Mouse (Mus musculus): ENCODE measurements around the gene Enah.
A peak's percentile ranks its signal among the peaks of the same experiment; 100 is the strongest.

Gene Enah

DNA sequence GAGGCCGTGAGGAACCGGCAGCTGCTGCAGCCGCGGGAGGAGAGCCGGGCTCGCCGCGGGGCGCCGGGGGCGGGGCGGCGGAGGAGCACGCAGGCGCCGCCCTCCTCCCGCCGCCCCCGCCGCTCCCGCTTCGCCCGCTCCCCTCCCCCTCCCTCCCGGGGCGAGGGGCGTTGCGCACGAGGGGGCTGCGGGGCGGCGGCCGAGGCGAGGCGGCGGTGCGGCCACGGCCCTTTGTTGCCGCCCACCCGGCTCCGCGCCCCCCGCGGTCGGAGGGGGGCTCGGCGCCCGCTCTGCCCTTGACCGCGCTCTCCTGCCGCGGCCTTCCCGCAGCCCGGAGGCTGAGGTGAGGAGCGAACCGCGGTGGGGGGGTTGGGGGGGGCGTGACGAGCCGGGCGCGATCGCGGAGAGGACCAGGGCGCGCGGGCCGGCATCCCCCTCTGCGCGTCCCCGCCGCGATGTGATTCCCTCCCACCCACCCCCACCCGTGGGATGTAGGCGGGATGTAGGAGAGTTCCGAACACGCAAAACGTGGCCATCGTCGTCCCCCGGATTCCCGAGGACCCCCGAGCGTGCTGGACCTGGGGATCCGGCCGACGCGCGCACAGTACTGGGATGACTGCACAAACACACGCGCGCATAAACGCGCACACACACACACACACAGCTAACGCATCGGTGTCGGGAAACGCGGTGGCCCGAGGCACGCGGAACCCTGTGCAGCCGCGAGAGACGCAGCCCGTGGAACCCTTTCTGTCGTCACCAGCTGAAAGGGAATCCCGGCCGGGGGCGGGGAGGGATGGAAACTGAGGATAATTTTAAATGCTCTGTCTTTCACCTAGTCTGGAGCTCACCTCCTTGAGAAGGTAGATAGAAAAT, at the start of gene Enah:
Gene Enah (minus strand): TSS at position 65 of the 876 bp plus-strand sequence.
- DNase-seq = peak; percentile 66

DNA sequence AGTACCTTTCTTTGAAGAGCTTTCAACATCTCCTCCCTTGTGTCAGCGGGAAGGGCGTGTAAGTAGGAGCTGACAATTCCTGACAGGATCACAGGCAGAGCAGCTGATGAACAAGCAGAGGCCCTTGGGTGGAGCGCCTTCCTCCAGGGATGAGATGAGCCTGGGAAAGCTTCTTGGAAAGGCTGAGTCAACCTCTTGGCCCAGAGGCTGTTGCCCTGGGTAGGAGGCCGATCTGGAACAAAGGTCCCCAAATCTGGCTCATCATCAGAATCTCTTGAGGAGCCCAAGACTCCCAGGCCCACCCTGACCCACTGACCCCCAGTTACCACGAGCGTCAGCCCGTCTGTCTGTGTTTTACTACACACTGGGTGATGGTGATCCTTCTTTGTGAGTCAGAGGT, 48.3 kb upstream of the Enah start:
- no peak for DNase-seq

DNA sequence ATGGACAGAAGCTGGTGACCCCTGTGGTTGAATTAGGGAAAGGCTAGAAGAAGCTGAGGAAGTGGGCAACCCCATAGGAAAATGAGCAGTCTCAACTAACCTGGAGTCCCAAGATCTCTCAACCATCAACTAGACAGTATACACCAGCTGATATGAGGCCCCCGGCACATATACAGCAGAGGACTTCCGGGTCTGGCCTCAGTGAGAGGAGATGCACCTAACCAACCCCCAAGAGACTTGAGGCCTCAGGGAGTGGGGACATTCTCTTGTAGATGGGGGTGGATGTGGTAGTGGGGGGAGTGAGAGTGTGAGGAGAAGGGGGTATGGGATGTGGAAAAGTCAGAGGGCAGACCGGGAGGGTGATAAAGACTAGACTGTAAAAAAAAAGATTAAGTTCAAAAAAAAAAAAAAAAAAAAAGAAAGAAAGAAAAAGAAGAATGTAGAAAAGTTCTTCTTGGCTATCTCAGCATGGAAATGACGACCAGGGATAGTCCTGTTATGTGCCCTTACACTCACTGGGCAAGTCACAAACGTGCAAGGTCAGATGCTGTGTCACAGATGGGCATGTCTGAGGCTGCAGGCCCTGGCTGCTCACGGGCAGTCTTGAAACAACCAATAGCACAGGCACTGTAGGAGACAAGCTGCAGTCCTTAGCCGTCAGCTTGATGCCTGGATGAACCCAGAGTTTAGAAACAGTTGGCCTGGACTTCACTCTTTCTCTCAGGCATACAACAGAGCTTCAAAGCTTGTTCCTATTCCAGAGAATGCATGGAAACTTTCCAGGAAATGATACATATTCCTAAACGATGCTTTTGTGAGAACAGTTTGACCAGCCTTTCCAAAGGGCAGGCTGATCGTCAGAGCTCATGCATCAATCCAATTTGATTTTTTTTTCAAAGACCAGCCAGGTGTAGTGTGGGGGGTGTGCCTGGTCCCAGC, 47.0 kb upstream of the Enah start:
- no peak for DNase-seq

DNA sequence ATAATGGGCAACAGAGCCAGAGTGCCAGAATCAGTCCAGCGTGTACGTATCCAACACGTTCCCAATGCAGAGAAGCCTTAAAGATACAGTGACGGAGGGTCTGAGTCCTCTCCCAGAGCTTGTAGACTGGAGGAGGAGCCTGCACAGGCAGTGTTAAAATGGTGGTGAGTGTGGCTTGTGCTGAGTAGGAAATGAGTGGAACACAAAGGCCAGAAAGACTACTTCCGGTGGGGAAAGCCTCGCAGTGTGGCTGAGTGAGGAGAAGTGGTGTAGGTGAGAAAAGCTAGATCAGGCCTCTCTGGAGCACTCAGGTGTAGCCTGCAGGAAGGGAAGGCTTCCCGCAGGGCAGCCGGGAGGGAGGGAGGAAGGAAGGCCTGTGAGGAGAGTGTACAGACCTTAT, 43.9 kb upstream of the Enah start:
- no peak for DNase-seq

DNA sequence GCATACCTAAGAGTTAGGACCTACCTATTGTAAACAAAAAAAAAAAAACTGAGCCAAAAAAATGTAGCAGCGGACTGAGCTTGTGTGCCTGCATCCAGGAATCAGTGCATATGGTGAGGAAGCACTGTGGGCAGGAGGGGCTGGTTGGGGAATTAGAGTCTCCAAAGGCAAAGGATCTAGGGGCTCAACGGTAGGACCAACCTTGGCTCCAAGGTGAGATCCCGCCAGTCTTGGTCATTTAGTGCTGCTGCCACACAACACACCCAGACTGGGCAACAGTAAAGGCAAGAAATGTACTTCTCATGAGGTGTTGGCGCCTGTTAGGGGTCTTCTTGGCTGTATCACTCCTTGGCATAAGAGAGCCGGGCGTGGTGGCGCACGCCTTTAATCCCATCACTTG, 43.0 kb upstream of the Enah start:
- no peak for DNase-seq

DNA sequence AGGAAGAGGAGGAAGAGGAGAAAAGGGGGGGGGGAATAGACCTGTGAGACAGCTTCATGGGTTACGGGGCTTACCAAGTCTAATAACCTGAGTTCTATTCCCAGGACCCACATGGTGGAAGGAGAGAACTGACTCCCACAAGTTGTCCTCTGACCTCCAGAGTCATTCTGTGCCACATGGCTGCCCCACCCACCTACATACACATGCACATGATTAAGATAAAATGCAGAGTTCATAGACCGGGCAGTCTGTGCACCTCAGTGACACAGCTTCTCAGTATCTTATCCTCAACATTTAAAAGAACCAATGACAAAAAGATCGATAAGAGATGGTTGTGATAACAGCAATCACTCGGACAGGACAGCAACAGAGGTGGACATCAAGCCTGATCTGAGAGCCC, 41.4 kb upstream of the Enah start:
- no peak for DNase-seq

DNA sequence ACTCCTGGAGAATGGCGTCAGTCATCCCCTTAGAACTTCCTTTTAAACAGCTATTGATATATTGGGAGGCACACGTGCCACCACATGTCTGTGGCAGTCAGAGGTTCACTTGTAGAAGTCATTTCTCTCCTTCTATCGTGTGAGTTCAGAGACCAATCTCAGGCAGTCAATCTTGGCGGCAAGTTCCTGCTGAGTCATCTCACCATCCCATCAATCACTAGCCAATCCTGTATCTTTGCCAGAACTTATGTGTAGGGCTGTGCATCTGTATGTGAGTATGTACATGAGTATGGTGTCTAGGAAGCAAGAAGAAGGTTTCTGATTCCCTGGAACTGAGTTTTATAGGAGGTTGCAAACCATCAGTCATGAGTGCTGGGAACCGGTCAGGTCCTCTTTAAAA, 40.0 kb upstream of the Enah start:
- no peak for DNase-seq

DNA sequence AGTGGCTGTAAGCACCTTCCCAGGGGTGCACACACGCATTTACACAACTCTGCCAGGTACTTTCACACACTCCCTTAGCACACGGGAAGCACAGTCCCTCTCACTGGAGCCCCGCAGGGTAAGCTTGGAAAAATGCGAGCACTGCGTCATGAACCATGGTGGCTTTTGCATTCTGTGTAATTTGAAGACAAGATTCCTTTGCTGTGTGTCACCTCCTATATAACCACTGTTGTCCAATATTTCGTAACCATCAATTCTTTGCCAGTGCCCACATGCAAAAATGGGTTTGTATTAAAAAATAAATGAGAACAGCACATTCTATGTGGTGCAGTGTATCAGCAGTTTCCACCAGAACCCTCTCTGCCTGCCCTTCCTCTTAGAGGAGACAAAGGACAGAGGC, 38.2 kb upstream of the Enah start:
- DNase-seq = no peak

DNA sequence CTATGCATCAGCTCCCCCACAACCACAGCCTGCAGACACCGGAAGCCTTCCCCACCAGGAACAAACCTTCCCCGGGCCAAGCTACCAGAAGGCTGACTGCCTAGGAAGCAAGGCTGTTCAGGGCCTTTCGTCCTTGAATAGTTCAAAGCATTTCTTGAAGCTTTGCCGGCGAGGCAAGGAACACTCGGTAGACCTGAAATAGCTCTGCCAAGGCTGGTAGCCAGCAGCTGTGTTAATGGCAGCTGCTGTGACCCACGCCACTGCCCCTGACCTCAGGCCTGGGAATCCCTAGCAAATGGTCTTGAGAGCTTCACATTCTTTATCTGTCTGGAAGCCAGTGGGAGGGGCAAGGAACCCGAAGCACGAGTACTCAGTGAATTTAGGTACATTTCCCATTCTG, 35.3 kb upstream of the Enah start:
- DNase-seq = no peak

DNA sequence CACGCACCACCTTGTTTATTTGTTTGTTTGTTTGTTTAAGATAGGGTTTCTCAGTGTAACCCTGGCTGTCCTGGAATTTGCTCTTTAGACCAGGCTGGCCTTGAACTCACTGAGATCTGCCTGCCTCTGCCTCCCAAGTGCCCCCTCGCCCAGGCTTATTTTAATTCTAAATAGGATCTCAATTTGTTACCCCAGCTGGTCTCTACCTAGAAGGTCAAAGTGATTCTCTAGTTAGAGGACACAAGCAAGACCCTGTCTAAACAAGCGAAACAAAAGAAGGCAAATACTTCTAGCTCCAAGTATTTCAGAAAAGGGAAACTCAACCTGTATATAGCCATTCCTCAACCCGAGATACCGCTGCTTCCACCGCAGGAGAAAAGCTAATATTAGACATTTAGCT, 34.9 kb upstream of the Enah start:
- DNase-seq = no peak

DNA sequence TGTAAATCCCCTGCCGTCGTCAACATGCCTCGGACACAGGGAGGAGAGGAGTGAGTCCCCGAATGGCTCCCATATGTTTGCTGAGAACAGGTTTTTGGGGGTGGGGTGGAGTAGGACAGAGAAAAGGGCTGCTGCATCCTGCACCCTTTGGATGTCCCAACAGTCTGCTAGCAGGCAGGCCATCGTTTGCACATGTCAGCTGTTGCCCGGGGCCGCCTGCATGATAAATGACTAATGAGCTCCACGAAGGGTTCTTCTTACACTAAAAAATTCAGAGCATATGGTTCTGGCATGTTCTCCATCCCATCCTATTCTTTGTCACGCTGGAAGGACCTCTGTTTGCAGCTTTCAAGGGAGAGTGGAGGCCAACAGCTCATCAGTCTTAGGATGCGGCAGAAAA, 33.2 kb upstream of the Enah start:
- no peak for DNase-seq

DNA sequence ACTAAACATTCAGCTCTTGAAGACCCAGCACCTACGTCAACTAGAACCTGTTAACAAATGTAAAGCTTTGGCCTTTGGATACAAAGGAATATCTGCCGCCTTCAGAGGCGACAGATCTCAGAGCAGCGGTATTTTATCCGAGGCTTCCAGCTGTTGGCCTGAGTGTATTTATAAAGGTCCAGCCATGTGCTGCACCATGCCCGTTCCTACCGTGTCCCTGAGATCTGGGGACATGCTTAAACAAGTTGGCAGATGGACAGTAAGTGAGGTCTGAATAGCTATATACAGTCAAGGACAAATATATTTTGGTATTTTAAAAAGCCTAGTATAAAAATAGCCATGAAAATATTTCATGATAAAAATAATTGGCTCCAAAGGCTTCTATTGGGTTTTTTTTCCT, 32.6 kb upstream of the Enah start:
- DNase-seq = no peak

DNA sequence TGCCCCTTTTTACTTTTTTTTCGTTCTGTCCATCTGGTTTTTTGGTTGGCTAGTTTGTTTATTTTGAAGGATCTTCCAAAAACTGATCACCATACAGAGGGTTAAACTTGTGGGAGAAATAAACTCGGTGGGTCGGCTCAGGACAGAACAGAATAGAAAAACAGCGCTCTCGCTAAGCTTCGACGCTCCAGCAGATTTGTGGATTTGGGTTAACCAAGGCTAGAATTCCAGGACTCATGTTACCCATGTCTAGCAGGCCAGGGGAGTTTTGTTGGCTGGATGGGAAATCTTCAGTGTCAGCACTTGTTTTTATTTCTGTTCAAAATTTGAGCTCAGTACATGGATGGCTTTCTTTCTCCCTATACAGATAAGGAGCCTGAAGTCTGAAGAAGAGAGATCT, 30.0 kb upstream of the Enah start:
- DNase-seq = no peak

DNA sequence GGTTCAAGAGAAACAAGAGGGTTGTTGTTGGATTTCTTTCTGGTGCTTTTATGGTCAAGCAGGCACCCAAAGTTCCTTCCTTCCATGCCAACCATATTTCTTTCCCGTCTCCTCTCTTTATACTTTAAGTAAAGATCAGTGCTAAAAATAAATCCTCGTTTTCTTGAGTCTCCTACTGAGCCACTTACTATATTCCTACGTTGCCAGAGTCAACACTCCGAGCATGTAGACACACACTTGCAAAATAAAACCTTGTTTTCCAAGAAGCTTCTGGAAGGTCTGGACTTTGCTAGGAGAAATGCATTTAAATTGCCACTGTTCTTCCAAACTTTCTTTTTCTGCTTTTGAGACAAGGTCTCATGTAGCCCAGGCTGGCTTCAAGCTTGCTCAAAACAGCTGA, 28.3 kb upstream of the Enah start:
- DNase-seq = no peak

DNA sequence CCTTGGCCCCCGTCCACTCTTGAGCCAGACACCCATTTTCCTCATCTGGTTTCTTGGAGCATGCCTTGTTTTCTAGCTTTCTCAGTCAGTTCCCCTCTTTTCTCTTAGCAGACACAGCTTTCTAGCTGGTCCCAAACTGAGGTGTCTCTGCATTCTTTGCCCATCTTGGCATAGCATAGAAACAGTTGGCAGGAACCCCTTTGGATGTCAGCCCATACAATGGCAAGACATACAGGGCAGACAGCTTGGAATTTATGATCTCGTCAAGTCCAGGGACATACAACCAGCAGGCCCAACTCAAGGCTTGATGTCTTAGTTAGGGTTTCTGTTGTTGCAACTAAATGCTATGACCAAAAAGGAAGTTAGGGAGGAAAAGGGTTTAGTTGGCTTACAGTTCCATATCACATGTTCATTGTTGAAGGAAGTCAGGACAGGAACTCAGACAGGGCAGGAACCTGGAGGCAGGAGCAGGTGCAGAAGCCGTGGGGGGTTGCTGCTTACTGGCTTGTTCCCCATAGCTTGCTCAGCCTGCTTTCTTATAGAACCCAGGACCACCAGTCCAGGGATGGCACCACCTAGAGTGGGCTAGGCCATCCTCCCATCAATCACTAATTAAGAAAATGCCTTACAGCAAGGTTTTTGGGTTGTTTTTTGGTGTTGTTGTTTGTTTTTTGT, 27.4 kb upstream of the Enah start:
- no peak for DNase-seq

DNA sequence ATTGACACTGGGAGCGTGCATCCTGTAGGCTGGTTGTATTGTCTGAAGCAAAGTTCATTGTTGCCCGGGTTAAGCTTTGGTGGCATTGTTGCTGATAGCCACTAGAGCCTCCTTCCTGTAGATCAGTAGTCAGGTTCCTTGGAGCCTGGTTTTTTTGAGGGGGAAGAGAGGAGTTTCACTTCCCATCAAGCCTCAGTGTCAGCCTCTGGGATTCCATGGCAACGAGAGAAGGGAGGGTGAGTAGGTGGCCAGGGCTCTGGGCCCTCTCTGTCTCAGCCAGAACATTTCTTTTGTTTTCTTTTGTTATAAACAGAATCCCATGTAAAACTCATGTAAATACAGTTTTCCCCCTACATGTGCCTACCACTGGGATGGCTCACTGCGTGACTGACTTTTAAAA, 25.4 kb upstream of the Enah start:
- DNase-seq = no peak

DNA sequence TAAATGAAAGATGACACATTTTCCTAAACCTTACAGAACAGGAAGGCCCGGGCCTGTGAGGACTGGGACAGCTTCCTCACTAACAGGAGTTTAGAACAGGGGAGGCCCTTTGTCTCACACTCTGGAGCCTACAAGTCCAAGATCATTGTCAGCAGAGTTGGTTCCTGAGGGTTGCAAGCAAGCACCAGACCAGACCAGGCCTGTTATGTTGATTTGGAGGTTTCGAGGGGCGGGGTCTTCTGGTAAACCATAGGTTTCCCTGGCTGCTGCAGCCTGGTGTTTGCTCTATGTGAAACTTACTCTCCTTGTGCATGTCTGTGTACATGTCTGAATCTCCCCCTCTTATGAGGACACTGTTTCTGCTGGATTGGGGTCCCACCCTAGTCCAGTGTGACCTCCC, 20.7 kb upstream of the Enah start:
- DNase-seq = no peak

DNA sequence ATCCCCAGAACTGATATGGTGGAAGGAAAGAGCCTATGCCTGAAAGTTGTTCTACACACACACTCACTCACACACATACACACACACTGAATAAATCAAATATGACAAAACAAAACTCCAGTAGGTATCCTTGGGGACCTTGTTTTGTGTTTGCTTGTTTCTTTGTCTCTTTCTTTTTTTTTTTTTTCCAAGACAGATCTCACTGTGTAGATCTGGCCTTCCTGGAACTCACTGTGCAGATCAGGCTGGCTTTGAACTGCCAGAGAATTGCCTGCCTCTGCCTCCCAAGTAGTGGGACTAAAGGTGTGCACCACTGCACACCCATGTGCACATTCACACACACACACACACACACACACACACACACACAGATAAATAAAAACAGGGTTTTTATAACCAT, 12.0 kb upstream of the Enah start:
- DNase-seq = no peak

DNA sequence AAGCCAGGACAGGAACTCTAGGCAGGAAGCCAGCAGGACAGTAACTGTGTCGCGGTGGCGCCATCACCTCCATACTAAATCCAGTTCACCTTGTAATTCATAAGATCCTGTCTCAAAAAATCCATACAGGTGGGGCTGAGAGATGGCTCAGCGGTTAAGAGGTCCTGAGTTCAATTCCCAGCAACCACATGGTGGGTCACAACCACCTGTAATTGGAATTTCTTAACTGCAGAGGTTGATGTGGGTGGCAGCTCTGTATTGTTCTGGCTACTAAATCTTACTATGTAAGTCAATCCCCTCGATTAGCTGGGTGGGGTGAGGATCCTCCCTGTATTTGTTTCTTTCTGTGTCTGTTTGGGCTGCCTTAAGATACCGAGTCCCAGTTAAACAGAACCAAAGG, 11.3 kb upstream of the Enah start:
- no peak for DNase-seq

DNA sequence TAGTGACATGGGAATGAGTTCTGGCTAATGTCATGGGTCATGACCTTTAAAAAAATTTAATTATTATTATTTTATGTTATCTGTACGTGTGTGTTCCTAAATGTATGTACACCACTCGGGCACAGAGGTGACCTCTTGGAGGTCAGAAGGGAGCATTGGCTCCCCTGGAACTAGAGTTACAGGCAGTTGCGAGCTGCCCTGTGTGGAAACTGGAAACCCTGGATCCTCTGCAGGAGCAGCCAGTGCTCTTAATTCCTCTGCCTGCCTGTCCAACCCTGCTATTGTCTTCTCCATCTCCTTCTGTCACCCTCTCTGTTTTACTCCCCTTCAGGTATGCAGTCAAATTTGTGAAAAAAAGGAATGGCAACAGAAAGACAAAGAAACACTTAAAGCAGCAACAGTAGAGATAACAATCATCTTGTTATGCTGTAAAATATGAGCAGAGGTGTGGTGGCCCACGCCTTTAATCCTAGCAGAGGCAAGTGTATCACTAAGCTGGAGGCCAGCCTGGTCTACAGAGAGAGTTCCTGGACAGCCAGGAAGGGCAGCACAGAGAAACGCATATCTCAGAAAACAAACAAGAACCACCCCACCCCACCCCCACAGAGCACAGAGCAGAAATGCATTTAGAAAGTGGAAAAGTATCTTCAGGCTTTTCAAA, 10.3 kb upstream of the Enah start:
- DNase-seq = no peak

DNA sequence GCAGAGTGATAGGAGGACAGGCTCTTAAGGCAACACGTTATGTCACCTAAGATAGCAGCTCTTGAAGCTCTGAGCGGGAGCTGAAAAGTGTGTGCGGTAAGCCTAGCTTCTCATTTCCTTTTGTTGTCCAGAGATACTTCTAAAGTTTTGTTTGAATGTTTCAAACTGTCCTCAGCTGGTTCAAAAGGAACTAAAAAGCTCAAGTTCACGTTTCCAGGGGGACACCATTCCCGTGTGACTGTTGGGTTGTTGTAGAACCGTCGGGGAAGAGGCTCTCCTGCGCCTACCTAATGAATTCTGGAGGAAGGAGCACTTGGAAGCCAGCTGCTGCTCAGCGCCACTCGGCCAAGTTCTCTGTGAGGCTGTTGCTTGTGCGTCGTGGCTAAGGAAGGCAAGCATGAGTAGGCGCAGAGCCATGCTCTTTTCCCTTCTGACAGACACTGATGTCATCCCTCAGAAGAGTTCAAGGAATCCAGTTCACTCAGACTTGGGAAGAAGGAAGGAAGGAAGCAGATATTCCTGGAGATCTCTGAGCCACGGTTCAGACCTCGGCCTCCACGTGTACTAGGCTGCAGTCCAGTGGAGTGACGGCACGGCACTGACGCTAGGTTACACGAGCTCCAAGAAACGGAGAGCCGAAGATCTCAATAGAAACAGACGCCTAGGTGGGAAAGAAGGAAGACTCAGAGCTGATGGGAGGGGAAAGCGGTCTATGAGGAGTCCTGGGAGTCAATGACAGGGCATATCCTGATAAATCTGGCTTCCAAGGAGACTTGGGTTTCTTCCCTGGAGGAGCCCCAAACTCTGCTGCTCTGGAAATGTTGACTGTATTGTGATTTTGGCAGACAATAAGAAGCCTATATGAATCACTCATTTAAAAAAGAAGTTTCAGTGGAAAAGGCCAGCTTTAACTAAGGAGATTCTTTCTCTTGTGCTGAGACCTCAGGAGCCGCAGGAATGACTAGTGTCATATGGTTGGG, 8.7 kb upstream of the Enah start:
- DNase-seq = no peak
